Mouse (Mus musculus) CH12.LX (cell line): ENCODE results near the gene Cnksr1.

Source experiments
- CHD1 ChIP-seq: IDR thresholded peaks from 2 replicates; pipeline ENCODE4 v1.6.1; 2012; ENCODE audit warnings: low read depth, low read length, improper control_type of control experiment, inconsistent platforms
- EP300 ChIP-seq: IDR thresholded peaks from 2 replicates; pipeline ENCODE4 v1.6.1; 2011; ENCODE audit warnings: low read length, improper control_type of control experiment
- TBP ChIP-seq: conservative IDR thresholded peaks from 2 replicates; pipeline ENCODE4 v1.6.1; 2011; ENCODE audit warnings: low read depth, low read length, improper control_type of control experiment
- USF1 ChIP-seq: IDR thresholded peaks from 2 replicates; pipeline ENCODE4 v1.6.1; 2014; ENCODE audit warnings: low read depth, mild to moderate bottlenecking, inconsistent platforms, low read length, improper control_type of control experiment

- TF ChIP-seq USF1 (no peak), TBP (no peak), CHD1 (no peak), EP300 (no peak)
These were observed 46.7 kb upstream of the Cnksr1 start for GRCm38 (mm10) chr4:134284942-134285341.
